Comparison of ENCODE assay signal across 10 mouse cellular contexts in the genomic region with DNA sequence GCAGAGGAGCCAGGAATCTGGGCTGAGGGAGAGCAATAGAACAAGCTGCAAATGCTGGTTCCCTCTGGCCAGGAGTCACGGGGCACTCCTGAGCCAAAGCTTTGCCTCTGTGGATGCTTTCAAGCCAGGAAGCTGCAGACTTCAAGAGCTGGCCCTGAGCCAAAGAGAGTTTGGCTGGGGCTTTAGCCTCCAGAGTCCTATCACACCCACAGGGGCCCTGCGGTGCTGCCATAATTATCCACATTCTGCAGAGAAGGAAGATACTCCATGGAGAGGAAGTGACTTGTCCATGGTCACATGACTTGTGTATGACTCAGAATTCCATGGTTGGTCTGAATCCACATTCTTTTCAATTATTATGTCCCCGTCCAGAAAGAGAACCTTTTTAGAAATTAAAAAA. TPM values are rescaled to one million over a fixed set of nuclear protein-coding genes. Genes with fewer than 3 reads are reported as not detected.
DNase-seq lines count a peak whose midpoint lies in the region; ATAC-seq and TF ChIP-seq lines count a peak whose summit lies in the region.
"Had no signal": no experiment of that assay in that cellular context is flagged by ENCODE, and none has a peak within 500 bp of the region (broad histone marks: within the 10 kb centered on the region; RNA-seq: fewer than 3 reads in every experiment).

No protein-coding gene starts in this region.

- no peaks in the 10 kb centered on the region for H3K9me3 ChIP-seq in kidney, embryonic 14.5 days (ENCODE audit: control insufficient read depth, low read length)
- H3K9me3 ChIP-seq: embryonic facial prominence, embryonic 12.5 days; heart, embryonic 13.5 days; lung, embryonic 15.5 days had no signal

- H3K4me3 ChIP-seq in kidney, adult 2 months (ENCODE audit: insufficient read depth, low read depth, low read length), result no peak overlapping the region
- H3K4me3 ChIP-seq in kidney, embryonic 14.5 days (ENCODE audit: low read length), result no peak overlapping the region
- H3K4me3 ChIP-seq: embryonic facial prominence, embryonic 12.5 days; heart, embryonic 13.5 days; lung, embryonic 15.5 days had no signal

- H3K36me3 ChIP-seq in kidney, adult 2 months (ENCODE audit: control insufficient read depth, insufficient read depth, low read length), result no peaks in the 10 kb centered on the region
- H3K36me3 ChIP-seq in kidney, embryonic 14.5 days (ENCODE audit: control insufficient read depth, insufficient read depth, low read length), result no peaks in the 10 kb centered on the region
- H3K36me3 ChIP-seq: embryonic facial prominence, embryonic 12.5 days; heart, embryonic 13.5 days; lung, embryonic 15.5 days had no signal

- H3K4me2 ChIP-seq in kidney, embryonic 14.5 days (replicated peaks; ENCODE audit: low read depth, low read length), result no peak overlapping the region
- H3K4me2 ChIP-seq: embryonic facial prominence, embryonic 12.5 days; heart, embryonic 13.5 days; lung, embryonic 15.5 days had no signal

- 53% methylated on average over 3 of the region's 3 CpGs for WGBS in kidney, adult 2 months
- 71% methylated on average over 3 of the region's 3 CpGs for WGBS in kidney, embryonic 14.5 days

- no peak for ATAC-seq in kidney, embryonic 14.5 days (ENCODE audit: low FRiP score, low TSS enrichment)

- no peak overlapping the region for H3K27ac ChIP-seq in kidney, adult 2 months (ENCODE audit: insufficient read depth, low read depth, low read length)
- H3K27ac ChIP-seq in kidney, embryonic 14.5 days (ENCODE audit: low read depth, low read length), result no peak overlapping the region
- H3K27ac ChIP-seq: embryonic facial prominence, embryonic 12.5 days; heart, embryonic 13.5 days; lung, embryonic 15.5 days had no signal

- no peak overlapping the region for H3K9ac ChIP-seq in kidney, embryonic 14.5 days (ENCODE audit: low read depth, low read length)
- H3K9ac ChIP-seq: embryonic facial prominence, embryonic 12.5 days; heart, embryonic 13.5 days; lung, embryonic 15.5 days had no signal

- H3K4me1 ChIP-seq in kidney, adult 2 months (ENCODE audit: control insufficient read depth, insufficient read depth, low read length), result no peaks in the 10 kb centered on the region
- no peaks in the 10 kb centered on the region for H3K4me1 ChIP-seq in kidney, embryonic 14.5 days (ENCODE audit: control insufficient read depth, insufficient read depth, low read length)
- H3K4me1 ChIP-seq: embryonic facial prominence, embryonic 12.5 days had no signal

- TF ChIP-seq POLR2A in kidney, adult 2 months (IDR thresholded peaks at IDR 0.05; ENCODE audit: low read depth, low read length), result no peak

- TF ChIP-seq CTCF in kidney, adult 2 months (conservative IDR thresholded peaks at IDR 0.05; ENCODE audit: insufficient read depth, insufficient read length, low read depth, low read length), result no peak

- H3K27me3 ChIP-seq in kidney, adult 2 months (replicated peaks; ENCODE audit: control insufficient read depth, insufficient read depth, low read length), result no peaks in the 10 kb centered on the region
- H3K27me3 ChIP-seq in kidney, embryonic 14.5 days (ENCODE audit: control insufficient read depth, insufficient read depth, low read length), result no peaks in the 10 kb centered on the region
- H3K27me3 ChIP-seq: embryonic facial prominence, embryonic 12.5 days; lung, embryonic 15.5 days had no signal

- peak; percentile 17 for DNase-seq in kidney, adult 2 months
- peak; percentile 17 for DNase-seq in NIH3T3 (ENCODE audit: low read depth)
- peak; percentile 54 for DNase-seq in gastrocnemius, adult 18-20 months (ENCODE audit: low spot score)
- DNase-seq in kidney, postnatal 14 days, result peak; percentile 24
- DNase-seq in thymus, postnatal 25 days, result no peak
- DNase-seq in urinary bladder, postnatal 25 days (ENCODE audit: low spot score), result no peak

RNA-seq across cellular contexts. Expression of gene Hrh1, which starts 39.6 kb away (rescaled TPM):
- 0.23 and 0.34 TPM in 2 replicates for polyA plus RNA-seq in kidney, adult 2 months (2012; rRNA removed)
- 0.16 TPM in 1 of 2 replicates, not detected in the other for polyA plus RNA-seq in kidney, embryonic 14.5 days (2014; fragmentation: Nextera tagmentation; extraction: Ambion mirVana)
- under 1 TPM; 0.38 to 0.41 TPM for total RNA-seq in gastrocnemius, adult 18-20 months (2021)
- polyA plus RNA-seq: heart, embryonic 13.5 days had no signal

Comparison
In these comparisons a context has a peak if more than half of its experiments do, and no peak if none do; other contexts are left out.
1. DNase-seq: peak in kidney, adult 2 months (single experiment), NIH3T3 (single experiment), gastrocnemius, adult 18-20 months (single experiment) and kidney, postnatal 14 days (single experiment); none in thymus, postnatal 25 days (single experiment) and urinary bladder, postnatal 25 days (single experiment).